Mouse (Mus musculus): ENCODE measurements around the gene Rragd. TPM values are rescaled to one million over a fixed set of nuclear protein-coding genes. Genes with fewer than 3 reads are reported as not detected.
A peak's percentile ranks its signal among the peaks of the same experiment; 100 is the strongest.
"Not testable (repeated sequence)": the region's sequence is repeated elsewhere in the genome, so short reads cannot be mapped to it uniquely, and the experiment has no call there.

The Rragd gene
- total RNA-seq, 2 experiments from 2014 or later: 174 to 204 TPM

DNA sequence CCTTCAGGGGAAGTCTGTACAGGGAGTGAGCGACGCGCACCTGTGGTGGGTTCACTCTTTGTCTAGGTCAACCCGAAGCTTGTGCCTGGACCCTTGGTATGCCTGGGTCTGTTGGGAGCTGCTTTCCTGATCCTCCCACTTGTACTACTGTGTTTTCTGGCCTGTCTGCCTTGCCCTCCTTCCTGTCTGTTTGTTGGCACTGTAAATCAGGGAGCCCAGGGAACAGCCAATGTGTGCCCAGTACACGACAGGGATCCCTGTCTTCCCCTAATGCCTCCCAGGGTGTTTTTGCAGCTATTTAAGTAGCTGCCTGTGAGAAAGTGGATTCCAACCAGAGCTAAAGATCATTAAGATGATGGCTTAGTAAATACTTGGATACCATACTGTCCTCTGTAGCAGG is 14.7 kb downstream of the Rragd start:
- H3K4me3 ChIP-seq: no peak overlapping the region
- peak; percentile 27 for DNase-seq
- no peak for TF ChIP-seq CTCF (IDR thresholded peaks at IDR 0.05)
- intact Hi-C loops (cut with DNase I): no loop called here
- peak overlapping the region; percentile 75 for H3K27ac ChIP-seq

DNA sequence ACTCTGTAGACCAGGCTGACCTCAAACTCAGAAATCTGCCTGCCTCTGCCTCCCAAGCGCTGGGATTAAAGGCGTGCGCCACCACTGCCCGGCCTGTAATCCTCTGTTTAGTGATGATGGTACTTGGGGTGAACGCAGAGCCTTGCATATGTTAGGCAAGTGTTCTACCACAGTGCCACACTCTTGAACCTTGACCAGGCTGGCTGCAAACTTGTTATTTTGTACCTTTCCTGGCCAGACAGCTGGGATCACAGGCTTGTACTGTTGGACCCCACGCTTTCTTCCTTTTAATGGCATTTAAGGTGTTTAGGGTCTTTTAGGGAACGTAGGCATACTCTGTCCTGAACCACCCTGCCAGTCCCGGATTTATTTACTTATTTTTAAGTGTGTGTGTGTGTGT is 16.2 kb downstream of the Rragd start:
- Histone ChIP-seq H3K4me3 (no peak overlapping the region), H3K27ac (no peak overlapping the region)
- no peak for TF ChIP-seq CTCF (IDR thresholded peaks at IDR 0.05)
- intact Hi-C loops (cut with DNase I): no loop called here
- no peak for DNase-seq

- no peak for TF ChIP-seq CTCF (IDR thresholded peaks at IDR 0.05)
- H3K27ac ChIP-seq: no peak overlapping the region; the same call in 1 of the 2 replicates
- intact Hi-C loops (cut with DNase I): no loop called here
- DNase-seq: no peak
- no peak overlapping the region for H3K4me3 ChIP-seq
Observed at GRCm38 (mm10) chr4:33002081-33002480, 19.2 kb downstream of the Rragd start.

DNA sequence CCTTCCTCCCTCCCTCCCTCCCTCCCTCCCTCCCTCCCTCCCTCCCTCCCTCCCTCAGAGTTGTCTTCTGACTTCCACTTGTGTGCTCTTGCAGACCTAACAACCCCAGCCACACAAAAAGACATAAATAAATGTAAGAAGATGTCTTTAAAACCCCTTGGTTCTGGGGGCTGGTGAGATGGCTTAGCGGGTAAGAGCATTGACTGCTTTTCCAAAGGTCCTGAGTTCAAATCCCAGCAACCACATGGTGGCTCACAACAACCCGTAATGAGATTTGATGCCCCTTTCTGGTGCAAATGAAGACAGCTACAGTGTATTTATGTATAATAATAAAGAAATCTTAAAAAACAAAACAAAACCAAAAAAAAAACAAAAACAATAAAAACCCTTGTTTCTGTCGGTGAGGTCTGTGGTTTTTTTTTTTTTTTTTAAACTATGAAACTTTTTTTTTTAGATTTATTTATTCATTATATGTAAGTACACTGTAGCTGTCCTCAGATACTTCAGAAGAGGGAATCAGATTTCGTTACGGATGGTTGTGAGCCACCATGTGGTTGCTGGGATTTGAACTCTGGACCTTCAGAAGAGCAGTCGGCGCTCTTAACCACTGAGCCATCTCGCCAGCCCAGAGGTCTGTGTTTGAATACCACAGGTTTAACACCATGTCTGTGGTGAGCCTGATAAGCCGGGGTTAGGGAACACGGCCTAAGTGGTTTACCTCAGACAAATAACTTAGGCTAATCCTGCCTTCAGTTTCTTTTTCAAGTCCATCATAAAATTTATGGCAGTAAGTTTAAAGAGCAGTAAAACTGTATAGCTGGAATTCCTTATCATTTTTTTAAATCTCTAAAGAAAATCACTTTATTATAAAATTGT is 23.0 kb downstream of the Rragd start:
- H3K27ac ChIP-seq; intact Hi-C loops (cut with DNase I): not testable (repeated sequence)

GRCm38 (mm10) chr4:33006844-33007243 is 24.0 kb downstream of the Rragd start:
- no peak for TF ChIP-seq CTCF (IDR thresholded peaks at IDR 0.05)
- no peak for DNase-seq
- intact Hi-C loops (cut with DNase I): no loop called here
- Histone ChIP-seq H3K27ac (no peak overlapping the region), H3K4me3 (no peak overlapping the region)

More for the DNA sequence above, 23.0 kb downstream of the Rragd start:
- not testable (repeated sequence) for DNase-seq, H3K4me3 ChIP-seq

GRCm38 (mm10) chr4:33007443-33008217 is 24.8 kb downstream of the Rragd start:
- intact Hi-C loops (cut with DNase I): no loop called here
- no peak overlapping the region for H3K4me3 ChIP-seq
- peak overlapping the region; percentile 32; the same call in 1 of the 2 replicates for H3K27ac ChIP-seq
- TF ChIP-seq CTCF (IDR thresholded peaks at IDR 0.05): no peak
- DNase-seq: no peak

GRCm38 (mm10) chr4:33010078-33010477 is 27.2 kb downstream of the Rragd start:
- intact Hi-C loops (cut with DNase I): no loop called here
- Histone ChIP-seq H3K4me3 (no peak overlapping the region), H3K27ac (no peak overlapping the region)
- TF ChIP-seq CTCF (IDR thresholded peaks at IDR 0.05): no peak
- no peak for DNase-seq

DNA sequence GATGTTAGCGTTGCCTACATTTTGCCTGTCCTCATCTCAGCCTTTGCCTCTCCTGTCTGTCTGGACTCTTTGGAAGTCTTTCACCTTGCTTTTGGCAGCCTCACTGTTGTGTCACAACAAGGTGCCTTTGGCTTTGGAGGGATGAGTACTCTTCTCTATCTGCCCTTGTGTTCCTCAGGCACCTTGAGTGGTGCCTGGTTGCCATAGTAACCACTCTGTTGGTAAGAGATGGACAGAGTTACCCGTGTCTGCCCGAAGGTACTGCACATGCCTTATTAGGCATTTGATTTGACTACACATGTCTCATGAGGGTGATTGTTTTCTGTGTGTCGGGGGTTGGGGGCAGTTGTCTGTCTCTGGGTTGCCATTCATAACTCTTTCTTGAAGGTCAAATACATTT is 29.6 kb downstream of the Rragd start:
- intact Hi-C loops (cut with DNase I): no loop called here
- no peak overlapping the region for H3K27ac ChIP-seq
- DNase-seq: no peak
- TF ChIP-seq CTCF (IDR thresholded peaks at IDR 0.05): no peak
- no peak overlapping the region for H3K4me3 ChIP-seq

DNA sequence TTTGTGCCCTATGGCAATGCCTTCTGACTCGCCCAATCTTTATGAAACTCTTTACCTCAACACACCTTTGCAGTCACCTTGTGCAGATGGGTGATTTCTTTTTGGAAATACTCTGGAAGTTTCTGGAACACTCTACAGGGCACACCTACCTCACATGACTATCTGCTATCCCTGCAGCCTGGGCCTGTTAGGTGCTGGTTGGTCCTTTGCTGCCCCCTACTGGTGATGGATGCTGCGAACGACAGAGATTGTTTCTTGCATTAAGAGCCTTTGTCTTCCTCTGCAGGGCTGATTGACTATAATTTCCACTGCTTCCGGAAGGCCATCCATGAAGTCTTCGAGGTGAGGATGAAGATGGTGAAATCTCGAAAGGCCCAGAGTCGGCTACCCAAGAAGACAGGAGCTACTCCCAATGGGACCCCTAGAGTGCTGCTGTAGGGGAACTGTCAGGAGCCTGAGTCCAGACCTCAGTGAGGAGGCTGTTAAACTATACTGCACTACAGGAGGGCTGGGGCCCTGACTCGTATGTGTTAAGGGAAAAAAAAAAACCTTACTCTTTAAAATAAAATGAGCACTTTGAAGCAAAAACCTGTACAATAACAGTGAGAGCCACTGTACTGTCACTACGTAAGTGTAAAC is 35.6 kb downstream of the Rragd start:
- Histone ChIP-seq H3K27ac (peak overlapping the region; percentile 55), H3K4me3 (no peak overlapping the region)
- peak; percentile 94 for TF ChIP-seq CTCF (IDR thresholded peaks at IDR 0.05)
- peak; percentile 86 for DNase-seq
- intact Hi-C loops (cut with DNase I): loop anchor here (2.0 to 5.0 kb wide), 2 partner anchors 36 to 70 kb away; partner anchors contain the start of gene Rragd

DNA sequence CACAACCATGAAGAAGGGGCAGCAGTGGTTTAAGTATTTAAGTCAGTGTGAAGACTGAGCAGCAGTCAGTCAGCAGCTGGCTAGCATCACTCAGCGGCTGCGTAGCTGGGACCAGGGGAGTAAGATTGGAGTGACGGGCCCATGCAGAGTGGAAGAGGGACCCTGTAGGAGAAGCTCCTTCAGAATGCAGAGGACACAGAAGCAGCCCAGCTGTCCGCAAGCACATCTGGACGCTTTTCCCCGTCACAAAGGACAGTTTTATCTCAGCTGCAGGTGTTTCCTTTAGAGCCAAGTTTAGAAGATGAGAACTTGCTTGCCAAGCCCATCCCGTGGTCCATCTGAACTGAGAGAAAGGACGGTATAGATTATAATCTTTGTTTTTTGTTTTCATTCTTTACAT is 41.6 kb downstream of the Rragd start:
- TF ChIP-seq CTCF (IDR thresholded peaks at IDR 0.05): no peak
- DNase-seq: no peak
- intact Hi-C loops (cut with DNase I): loop anchor here (10.0 kb wide), 1 partner anchor 280 kb away; no protein-coding TSS in a partner anchor
- Histone ChIP-seq H3K4me3 (no peak overlapping the region), H3K27ac (no peak overlapping the region)

DNA sequence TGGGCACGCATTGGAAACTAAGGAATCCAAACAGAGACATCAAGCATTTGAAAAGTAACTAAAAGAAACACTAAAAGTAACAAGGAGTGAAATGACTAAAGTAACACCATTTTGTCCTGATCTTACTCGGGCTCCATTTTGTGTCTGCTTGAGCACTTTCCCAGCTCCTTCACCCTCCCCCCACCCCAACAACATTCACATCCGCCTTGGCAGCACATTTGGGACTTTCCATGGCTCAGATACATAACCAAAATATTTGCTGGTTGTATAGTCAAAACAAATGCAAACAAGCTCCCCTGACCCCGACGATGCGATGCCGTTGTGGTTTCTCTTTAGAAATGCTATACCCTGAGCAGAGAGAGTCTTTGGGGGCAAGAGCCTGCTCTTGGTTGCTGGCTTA is 46.3 kb downstream of the Rragd start:
- no peak for TF ChIP-seq CTCF (IDR thresholded peaks at IDR 0.05)
- DNase-seq: no peak
- H3K4me3 ChIP-seq: no peak overlapping the region
- intact Hi-C loops (cut with DNase I): loop anchor here (10.0 kb wide), 1 partner anchor 284 kb away; no protein-coding TSS in a partner anchor
- H3K27ac ChIP-seq: no peak overlapping the region
